Mouse (Mus musculus) heart, postnatal 14 days (tissue): ENCODE data around the gene Tlk1. TPM values are rescaled to one million over a fixed set of nuclear protein-coding genes. Genes with fewer than 3 reads are reported as not detected.
"Not testable (repeated sequence)": the region's sequence is repeated elsewhere in the genome, so short reads cannot be mapped to it uniquely, and the experiment has no call there.

ENCODE experiments used
- DNase-seq, 2 experiments: peaks; one replicate each; pipeline ENCODE4 v3.0.0; 2021 to 2022
- intact Hi-C: fragments of 180-260 bp; cut with DNase I; formaldehyde crosslinking; loops from one replicate; pipeline ENCODE4 v1.15.1; 2025
- total RNA-seq, 2 experiments: library from RNA; stranded (reverse); gene quantifications; 2 replicates each; pipeline ENCODE4 v1.2.3; 2021

Tlk1 gene
- total RNA-seq, 2 experiments from 2014 or later: 34.7 to 37.8 TPM

- intact Hi-C loops: no loop called here
Measured at GRCm38 (mm10) chr2:70835641-70836305, 10.2 kb upstream of the Tlk1 start.

GRCm38 (mm10) chr2:70835209-70835608, 9.7 kb upstream of the Tlk1 start:
- no peak for DNase-seq
- intact Hi-C loops: no loop called here

More at GRCm38 (mm10) chr2:70835641-70836305, 10.2 kb upstream of the Tlk1 start:
- DNase-seq: no peak

- intact Hi-C loops: no loop called here
- DNase-seq: no peak
Measured at GRCm38 (mm10) chr2:70833261-70833660, 7.7 kb upstream of the Tlk1 start.

GRCm38 (mm10) chr2:70831709-70832350, 6.3 kb upstream of the Tlk1 start:
- no peak for DNase-seq
- intact Hi-C loops: no loop called here

- DNase-seq: no peak
- intact Hi-C loops: no loop called here
Measured at GRCm38 (mm10) chr2:70830683-70831082, 5.2 kb upstream of the Tlk1 start.

- no peak for DNase-seq
- intact Hi-C loops: loop anchor here (5.0 kb wide), 2 partner anchors 87 to 162 kb away; no protein-coding TSS in a partner anchor
Measured at GRCm38 (mm10) chr2:70829946-70830610, 4.5 kb upstream of the Tlk1 start.

- DNase-seq: no peak
- intact Hi-C loops: loop anchor here (5.0 kb wide), 2 partner anchors 90 to 165 kb away; no protein-coding TSS in a partner anchor
Measured at GRCm38 (mm10) chr2:70827780-70828179, 2.3 kb upstream of the Tlk1 start.

- DNase-seq: no peak
- intact Hi-C loops: loop anchor here (5.0 kb wide), 2 partner anchors 91 to 166 kb away; no protein-coding TSS in a partner anchor
Measured at GRCm38 (mm10) chr2:70826436-70827230, 1.1 kb upstream of the Tlk1 start.

- DNase-seq: peak; percentile 77 to 80
- intact Hi-C loops: loop anchor here (2.0 to 5.0 kb wide), 5 partner anchors 44 to 216 kb away; no protein-coding TSS in a partner anchor
Measured at GRCm38 (mm10) chr2:70824838-70825370, 624 bp downstream of the Tlk1 start.

GRCm38 (mm10) chr2:70823926-70824800, 1.4 kb downstream of the Tlk1 start:
- intact Hi-C loops: loop anchor here (2.0 to 5.0 kb wide), 3 partner anchors 43 to 217 kb away; no protein-coding TSS in a partner anchor
- peak in 1 of 2 experiments; percentile 26 for DNase-seq

- DNase-seq: no peak
- intact Hi-C loops: loop anchor here (5.0 kb wide), 1 partner anchor 116 kb away; no protein-coding TSS in a partner anchor
Measured at GRCm38 (mm10) chr2:70823434-70823833, 2.1 kb downstream of the Tlk1 start.

- intact Hi-C loops: no loop called here
- DNase-seq: no peak
Measured at GRCm38 (mm10) chr2:70816939-70817338, 8.6 kb downstream of the Tlk1 start.

- intact Hi-C loops: no loop called here
- no peak for DNase-seq
Measured at GRCm38 (mm10) chr2:70816016-70816415, 9.5 kb downstream of the Tlk1 start.

GRCm38 (mm10) chr2:70813608-70814007, 11.9 kb downstream of the Tlk1 start:
- intact Hi-C loops: no loop called here
- no peak for DNase-seq

GRCm38 (mm10) chr2:70811476-70811875, 14.1 kb downstream of the Tlk1 start:
- intact Hi-C loops: no loop called here
- DNase-seq: no peak

GRCm38 (mm10) chr2:70809921-70810320, 15.6 kb downstream of the Tlk1 start:
- intact Hi-C loops: no loop called here
- DNase-seq: no peak

GRCm38 (mm10) chr2:70808681-70809080, 16.8 kb downstream of the Tlk1 start:
- no peak for DNase-seq
- intact Hi-C loops: no loop called here

- DNase-seq, intact Hi-C loops: not testable (repeated sequence)
Measured at GRCm38 (mm10) chr2:70807678-70808077, 17.9 kb downstream of the Tlk1 start.

GRCm38 (mm10) chr2:70806020-70806419, 19.5 kb downstream of the Tlk1 start:
- intact Hi-C loops: no loop called here
- DNase-seq: no peak
